Mouse (Mus musculus) liver, embryonic 14.5 days (tissue): ENCODE results near the gene Cetn4. TPM values are rescaled to one million over a fixed set of nuclear protein-coding genes. Genes with fewer than 3 reads are reported as not detected.

Source experiments
- ATAC-seq: fragments of 200-750 bp; cut with Nextera tagmentation; 2 replicates; pipeline ENCODE4 v1.8.0; 2017; ENCODE audit warnings: moderate number of reproducible peaks, mild to moderate bottlenecking, moderate library complexity; ENCODE audit not compliant: insufficient read depth
- DNase-seq, 3 experiments: peaks; one replicate each; pipeline ENCODE4 v3.0.0-alpha.2; 2012 to 2013; ENCODE audit warnings: low read depth in 3 of 3, low spot score in 3 of 3
- H3K27ac ChIP-seq: fragments of 300-500 bp; sonication (generic); 2 replicates; pipeline ENCODE4 v1.5.1; 2014; ENCODE audit warnings: moderate library complexity, mild to moderate bottlenecking, control low read depth, inconsistent platforms
- H3K27me3 ChIP-seq: fragments of 300-500 bp; sonication (generic); 2 replicates; pipeline ENCODE4 v1.6.1; 2014; ENCODE audit warnings: mild to moderate bottlenecking, low read length, moderate library complexity; ENCODE audit not compliant: control insufficient read depth, insufficient read depth
- H3K36me3 ChIP-seq: fragments of 300-500 bp; sonication (generic); replicated peaks from 2 replicates; pipeline ENCODE4 v1.6.1; 2014; ENCODE audit warnings: low read depth; ENCODE audit not compliant: control insufficient read depth, insufficient read depth
- H3K4me1 ChIP-seq, 2 experiments: fragments of 200-500 bp in 1 of 2; fragments of 300-500 bp in 1 of 2; sonication (generic) in 1 of 2; replicated peaks; 2 replicates each; pipeline ENCODE4 v1.6.1; 2012 to 2014; ENCODE audit warnings: antibody characterized with exemption in 1 of 2, inconsistent platforms in 1 of 2, low read length in 1 of 2; ENCODE audit not compliant: control insufficient read depth in 2 of 2, insufficient read depth in 2 of 2
- H3K4me2 ChIP-seq: fragments of 300-500 bp; sonication (generic); 2 replicates; pipeline ENCODE4 v1.6.1; 2014; ENCODE audit warnings: low read depth, mild to moderate bottlenecking, control low read depth, moderate library complexity
- H3K4me3 ChIP-seq, 2 experiments: fragments of 200-500 bp in 1 of 2; fragments of 300-500 bp in 1 of 2; sonication (generic) in 1 of 2; 2 replicates each; pipeline ENCODE4 v1.5.1; 2012 to 2014; ENCODE audit warnings: low read depth in 2 of 2, low read length in 2 of 2, mild to moderate bottlenecking in 2 of 2, control low read depth in 1 of 2, inconsistent platforms in 1 of 2, moderate library complexity in 1 of 2; ENCODE audit not compliant: insufficient read depth in 1 of 2
- H3K9ac ChIP-seq: fragments of 300-500 bp; sonication (generic); replicated peaks from 2 replicates; pipeline ENCODE4 v1.6.1; 2014; ENCODE audit warnings: mild to moderate bottlenecking, control low read depth, moderate library complexity
- H3K9me3 ChIP-seq: fragments of 300-500 bp; sonication (generic); 2 replicates; pipeline ENCODE4 v1.6.1; 2016; ENCODE audit warnings: low read length, mixed read lengths; ENCODE audit not compliant: control insufficient read depth
- CTCF ChIP-seq: IDR thresholded peaks from 2 replicates; pipeline ENCODE4 v1.5.1; 2016; ENCODE audit warnings: antibody characterized with exemption, low read depth, control low read depth
- EP300 ChIP-seq: IDR thresholded peaks from 2 replicates; pipeline ENCODE4 v1.6.1; 2016; ENCODE audit warnings: antibody characterized with exemption, low read depth
- WGBS: fragments of 180-500 bp; shearing (Covaris S2); extraction: QIAGEN DNeasy Blood & Tissue Kit; methylation state at CpG from one replicate; pipeline ENCODE4 v1.1.7; 2014; ENCODE audit not compliant: insufficient replicate concordance; 5-methylcytosine and 5-hydroxymethylcytosine counted together
- polyA plus RNA-seq, 2 experiments: library from polyadenylated mRNA; depleted of rRNA in 1 of 2; stranded (reverse) in 1 of 2; unstranded in 1 of 2; fragments of >200 nt; fragmentation: Nextera tagmentation in 1 of 2; extraction: Ambion mirVana in 1 of 2; gene quantifications; 2 replicates each; pipeline versions ENCODE4 v1.2.1 to v1.2.3; 2012 to 2014

Gene Cetn4
- polyA plus RNA-seq, 2 experiments, result 1.6 to 1.9 TPM

GRCm38 (mm10) chr3:37349166-37349548 lies 36.6 kb upstream of the Cetn4 start:
- Histone ChIP-seq H3K36me3 (no peaks in the 10 kb centered on the region), H3K27ac (no peak overlapping the region), H3K4me3 (peak overlapping the region in 1 of 2 experiments; percentile 46; a peak in 2 of 4 replicates), H3K9me3 (no peaks in the 10 kb centered on the region), H3K9ac (no peak overlapping the region), H3K4me1 (peaks cover 0 to 12% of the 10 kb centered on the region in 2 experiments; a peak in 2 of 4 replicates), H3K4me2 (peak overlapping the region; percentile 59), H3K27me3 (peaks cover 34% of the 10 kb centered on the region)
- 8% methylated on average over 8 of the region's 8 CpGs for WGBS
- DNase-seq, result no peak
- ATAC-seq, result no peak
- TF ChIP-seq CTCF, result no peak
- TF ChIP-seq EP300, result no peak

- Histone ChIP-seq H3K9me3 (no peaks in the 10 kb centered on the region), H3K27ac (no peak within 1 kb of the TSS), H3K4me3 (peak within 1 kb of the TSS; percentile 24 to 46; a peak in 3 of 4 replicates), H3K4me2 (peak within 1 kb of the TSS; percentile 59), H3K27me3 (peaks cover 34% of the 10 kb centered on the region), H3K4me1 (peaks cover 0 to 12% of the 10 kb centered on the region in 2 experiments; a peak in 2 of 4 replicates), H3K36me3 (no peaks in the 10 kb centered on the region), H3K9ac (no peak within 1 kb of the TSS)
- TF ChIP-seq EP300, result no peak
- no peak for TF ChIP-seq CTCF
- DNase-seq (no peak), ATAC-seq (no peak)
- 2% methylated on average over 75 of the region's 75 CpGs for WGBS
Observed at GRCm38 (mm10) chr3:37348221-37349165, 36.0 kb upstream of the Cetn4 start, which contains the start of gene Fgf2. Gene Fgf2 (plus strand): TSS chr3:37348346.

- Histone ChIP-seq H3K27ac (no peak overlapping the region), H3K9ac (no peak overlapping the region), H3K4me2 (no peak overlapping the region), H3K36me3 (no peaks in the 10 kb centered on the region), H3K4me3 (no peak overlapping the region), H3K27me3 (peaks cover 34% of the 10 kb centered on the region), H3K4me1 (peaks cover 0 to 13% of the 10 kb centered on the region in 2 experiments; a peak in 2 of 4 replicates), H3K9me3 (no peaks in the 10 kb centered on the region)
- DNase-seq, result no peak
- ATAC-seq, result no peak
- WGBS, result 22% methylated on average over 9 of the region's 9 CpGs
- TF ChIP-seq EP300, result no peak
- no peak for TF ChIP-seq CTCF
Observed at GRCm38 (mm10) chr3:37347671-37348070, 35.2 kb upstream of the Cetn4 start.

GRCm38 (mm10) chr3:37342811-37343210 lies 30.3 kb upstream of the Cetn4 start:
- peaks cover 14% of the 10 kb centered on the region for H3K27me3 ChIP-seq
- H3K4me3 ChIP-seq, result no peak overlapping the region
- no peak overlapping the region for H3K4me2 ChIP-seq
- H3K27ac ChIP-seq, result no peak overlapping the region
- TF ChIP-seq EP300, result no peak
- TF ChIP-seq CTCF, result no peak
- no peaks in the 10 kb centered on the region for H3K36me3 ChIP-seq
- H3K9me3 ChIP-seq, result no peaks in the 10 kb centered on the region
- no peak for DNase-seq
- 0 out of 4 replicates have a peak, but pooled peaks cover 0 to 2% of the 10 kb centered on the region in 2 experiments for H3K4me1 ChIP-seq
- H3K9ac ChIP-seq, result no peak overlapping the region
- no peak for ATAC-seq
- 63% methylated on average over 5 of the region's 5 CpGs for WGBS

GRCm38 (mm10) chr3:37341110-37341509 lies 28.6 kb upstream of the Cetn4 start:
- Histone ChIP-seq H3K4me3 (no peak overlapping the region), H3K27ac (no peak overlapping the region), H3K4me2 (no peak overlapping the region), H3K27me3 (no peaks in the 10 kb centered on the region; the same call in 1 of the 2 replicates), H3K36me3 (no peaks in the 10 kb centered on the region), H3K4me1 (0 out of 4 replicates have a peak, but pooled peaks cover 0 to 1% of the 10 kb centered on the region in 2 experiments), H3K9me3 (no peaks in the 10 kb centered on the region), H3K9ac (no peak overlapping the region)
- WGBS, result 52% methylated on average over 5 of the region's 5 CpGs
- peak; percentile 69 for TF ChIP-seq CTCF
- TF ChIP-seq EP300, result no peak
- ATAC-seq (no peak), DNase-seq (no peak)
